Mouse (Mus musculus): ENCODE results near the gene Nr2c1.

Gene Nr2c1

GRCm38 (mm10) chr10:94210718-94211618 lies 63.1 kb downstream of the Nr2c1 start:
- no peak for DNase-seq

- no peak for DNase-seq
Observed at GRCm38 (mm10) chr10:94211725-94212124, 63.9 kb downstream of the Nr2c1 start.

GRCm38 (mm10) chr10:94225026-94225750 lies 77.4 kb downstream of the Nr2c1 start:
- DNase-seq, result no peak

GRCm38 (mm10) chr10:94230172-94230981 lies 82.6 kb downstream of the Nr2c1 start:
- peak; percentile 30 for DNase-seq

- no peak for DNase-seq
Observed at GRCm38 (mm10) chr10:94231025-94231424, 83.2 kb downstream of the Nr2c1 start.

GRCm38 (mm10) chr10:94235200-94235599 lies 87.4 kb downstream of the Nr2c1 start:
- no peak for DNase-seq

GRCm38 (mm10) chr10:94241346-94241745 lies 93.5 kb downstream of the Nr2c1 start:
- DNase-seq, result no peak

Measured in cerebellum, adult 9-10 months (tissue).